Mouse (Mus musculus): Measurements from ENCODE around the gene Prkaa2. TPM values are rescaled to one million over a fixed set of nuclear protein-coding genes. Genes with fewer than 3 reads are reported as not detected.

Gene Prkaa2
- polyA plus RNA-seq, 1 experiment from 2014 or later: 5.0 TPM

- Histone ChIP-seq H3K4me3 (ENCODE audit: low read depth, low read length) (no peak overlapping the region), H3K36me3 (ENCODE audit: control insufficient read depth, insufficient read depth, low read length) (no peaks in the 10 kb centered on the region), H3K9me3 (ENCODE audit: control insufficient read depth, low read length) (no peaks in the 10 kb centered on the region), H3K27ac (ENCODE audit: low read depth, low read length) (no peak overlapping the region), H3K9ac (ENCODE audit: low read length) (no peak overlapping the region), H3K4me2 (ENCODE audit: low read depth) (no peak overlapping the region), H3K27me3 (ENCODE audit: control insufficient read depth, insufficient read depth, low read length) (no peaks in the 10 kb centered on the region), H3K4me1 (ENCODE audit: control insufficient read depth, insufficient read depth, low read length) (no peaks in the 10 kb centered on the region)
- ATAC-seq (ENCODE audit: insufficient read depth, low FRiP score, low TSS enrichment) (no peak), DNase-seq (ENCODE audit: low spot score) (no peak)
- 70% methylated on average over 5 of the region's 5 CpGs for WGBS
Measured at GRCm38 (mm10) chr4:105100508-105101336, 9.0 kb downstream of the Prkaa2 start.

DNA sequence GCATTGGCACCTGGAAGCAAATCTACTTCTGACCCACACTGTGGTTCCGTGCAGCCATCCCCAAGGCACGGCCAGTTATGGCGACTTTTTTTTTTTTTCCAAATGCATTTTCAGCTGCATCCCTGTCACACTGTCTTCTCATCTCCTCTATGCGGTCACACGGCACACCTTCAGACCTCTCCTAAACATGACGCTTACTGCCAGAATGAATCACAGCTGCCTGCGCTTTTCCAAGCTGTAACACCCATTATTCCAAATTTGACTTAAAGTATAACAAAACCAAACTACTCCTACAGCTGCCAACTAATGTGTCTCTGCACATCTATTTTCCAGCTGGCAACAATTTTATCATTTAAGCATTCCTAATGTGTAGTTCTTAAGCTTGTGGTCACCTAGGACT lies 11.0 kb downstream of the Prkaa2 start:
- H3K4me1 ChIP-seq (ENCODE audit: control insufficient read depth, insufficient read depth, low read length): no peaks in the 10 kb centered on the region
- no peak overlapping the region for H3K4me3 ChIP-seq (ENCODE audit: low read depth, low read length)
- H3K9ac ChIP-seq (ENCODE audit: low read length): no peak overlapping the region
- H3K9me3 ChIP-seq (ENCODE audit: control insufficient read depth, low read length): no peaks in the 10 kb centered on the region
- 89% methylated on average over 7 of the region's 7 CpGs for WGBS
- ATAC-seq (ENCODE audit: insufficient read depth, low FRiP score, low TSS enrichment) (no peak), DNase-seq (ENCODE audit: low spot score) (no peak)
- H3K27ac ChIP-seq (ENCODE audit: low read depth, low read length): no peak overlapping the region
- H3K27me3 ChIP-seq (ENCODE audit: control insufficient read depth, insufficient read depth, low read length): no peaks in the 10 kb centered on the region
- no peaks in the 10 kb centered on the region for H3K36me3 ChIP-seq (ENCODE audit: control insufficient read depth, insufficient read depth, low read length)
- H3K4me2 ChIP-seq (ENCODE audit: low read depth): no peak overlapping the region

GRCm38 (mm10) chr4:105098158-105098557 lies 11.5 kb downstream of the Prkaa2 start:
- no peaks in the 10 kb centered on the region for H3K9me3 ChIP-seq (ENCODE audit: control insufficient read depth, low read length)
- no peak for DNase-seq (ENCODE audit: low spot score)
- no peaks in the 10 kb centered on the region for H3K36me3 ChIP-seq (ENCODE audit: control insufficient read depth, insufficient read depth, low read length)
- H3K27me3 ChIP-seq (ENCODE audit: control insufficient read depth, insufficient read depth, low read length): no peaks in the 10 kb centered on the region
- H3K9ac ChIP-seq (ENCODE audit: low read length): no peak overlapping the region
- no peak overlapping the region for H3K4me3 ChIP-seq (ENCODE audit: low read depth, low read length)
- no peaks in the 10 kb centered on the region for H3K4me1 ChIP-seq (ENCODE audit: control insufficient read depth, insufficient read depth, low read length)
- 89% methylated on average over 8 of the region's 8 CpGs for WGBS
- ATAC-seq (ENCODE audit: insufficient read depth, low FRiP score, low TSS enrichment): no peak
- no peak overlapping the region for H3K4me2 ChIP-seq (ENCODE audit: low read depth)
- no peak overlapping the region for H3K27ac ChIP-seq (ENCODE audit: low read depth, low read length)

- 87% methylated on average over 5 of the region's 5 CpGs for WGBS
- no peak overlapping the region for H3K27ac ChIP-seq (ENCODE audit: low read depth, low read length)
- no peaks in the 10 kb centered on the region for H3K4me1 ChIP-seq (ENCODE audit: control insufficient read depth, insufficient read depth, low read length)
- no peak overlapping the region for H3K4me3 ChIP-seq (ENCODE audit: low read depth, low read length)
- H3K4me2 ChIP-seq (ENCODE audit: low read depth): no peak overlapping the region
- no peaks in the 10 kb centered on the region for H3K27me3 ChIP-seq (ENCODE audit: control insufficient read depth, insufficient read depth, low read length)
- no peak for ATAC-seq (ENCODE audit: insufficient read depth, low FRiP score, low TSS enrichment)
- no peak for DNase-seq (ENCODE audit: low spot score)
- no peaks in the 10 kb centered on the region for H3K9me3 ChIP-seq (ENCODE audit: control insufficient read depth, low read length)
- H3K36me3 ChIP-seq (ENCODE audit: control insufficient read depth, insufficient read depth, low read length): no peaks in the 10 kb centered on the region
- H3K9ac ChIP-seq (ENCODE audit: low read length): no peak overlapping the region
Measured at GRCm38 (mm10) chr4:105095316-105095715, 14.4 kb downstream of the Prkaa2 start.

DNA sequence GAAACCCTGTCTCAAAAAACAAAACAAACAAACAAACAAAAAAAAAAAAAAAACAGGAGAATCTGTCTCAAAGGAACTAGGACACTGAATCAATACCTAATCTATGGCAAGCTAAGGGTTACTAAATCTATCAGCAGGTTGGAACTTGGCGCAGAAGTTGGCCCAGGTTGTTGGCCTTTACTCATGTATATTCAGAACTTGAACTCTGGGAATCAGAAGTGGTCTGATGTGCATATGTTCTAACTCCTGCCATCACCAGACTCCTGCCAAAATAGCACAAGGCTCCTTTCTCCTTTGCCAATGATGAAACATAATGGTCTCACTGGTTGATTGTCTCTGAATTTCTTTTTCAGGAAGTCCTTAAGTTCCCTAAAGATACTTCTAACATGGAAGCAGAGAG lies 15.7 kb downstream of the Prkaa2 start:
- Histone ChIP-seq H3K9ac (ENCODE audit: low read length) (no peak overlapping the region), H3K4me3 (ENCODE audit: low read depth, low read length) (no peak overlapping the region), H3K4me1 (ENCODE audit: control insufficient read depth, insufficient read depth, low read length) (no peaks in the 10 kb centered on the region), H3K4me2 (ENCODE audit: low read depth) (no peak overlapping the region), H3K27me3 (ENCODE audit: control insufficient read depth, insufficient read depth, low read length) (no peaks in the 10 kb centered on the region), H3K27ac (ENCODE audit: low read depth, low read length) (no peak overlapping the region), H3K9me3 (ENCODE audit: control insufficient read depth, low read length) (no peaks in the 10 kb centered on the region), H3K36me3 (ENCODE audit: control insufficient read depth, insufficient read depth, low read length) (no peaks in the 10 kb centered on the region)
- DNase-seq (ENCODE audit: low spot score) (no peak), ATAC-seq (ENCODE audit: insufficient read depth, low FRiP score, low TSS enrichment) (no peak)
- WGBS: 100% methylated on average over 1 of the region's 1 CpGs

- Histone ChIP-seq H3K4me3 (ENCODE audit: low read depth, low read length) (no peak overlapping the region), H3K36me3 (ENCODE audit: control insufficient read depth, insufficient read depth, low read length) (no peaks in the 10 kb centered on the region), H3K4me2 (ENCODE audit: low read depth) (no peak overlapping the region), H3K9ac (ENCODE audit: low read length) (no peak overlapping the region), H3K9me3 (ENCODE audit: control insufficient read depth, low read length) (no peaks in the 10 kb centered on the region), H3K27ac (ENCODE audit: low read depth, low read length) (no peak overlapping the region), H3K27me3 (ENCODE audit: control insufficient read depth, insufficient read depth, low read length) (no peaks in the 10 kb centered on the region), H3K4me1 (ENCODE audit: control insufficient read depth, insufficient read depth, low read length) (no peaks in the 10 kb centered on the region)
- DNase-seq (ENCODE audit: low spot score) (no peak), ATAC-seq (ENCODE audit: insufficient read depth, low FRiP score, low TSS enrichment) (no peak)
- WGBS: 90% methylated on average over 5 of the region's 5 CpGs
Measured at GRCm38 (mm10) chr4:105090417-105090816, 19.3 kb downstream of the Prkaa2 start.

- Histone ChIP-seq H3K4me3 (ENCODE audit: low read depth, low read length) (no peak overlapping the region), H3K36me3 (ENCODE audit: control insufficient read depth, insufficient read depth, low read length) (no peaks in the 10 kb centered on the region), H3K4me1 (ENCODE audit: control insufficient read depth, insufficient read depth, low read length) (no peaks in the 10 kb centered on the region), H3K27ac (ENCODE audit: low read depth, low read length) (no peak overlapping the region), H3K9me3 (ENCODE audit: control insufficient read depth, low read length) (no peaks in the 10 kb centered on the region), H3K27me3 (ENCODE audit: control insufficient read depth, insufficient read depth, low read length) (no peaks in the 10 kb centered on the region), H3K9ac (ENCODE audit: low read length) (no peak overlapping the region), H3K4me2 (ENCODE audit: low read depth) (no peak overlapping the region)
- 96% methylated on average over 7 of the region's 7 CpGs for WGBS
- no peak for DNase-seq (ENCODE audit: low spot score)
- no peak for ATAC-seq (ENCODE audit: insufficient read depth, low FRiP score, low TSS enrichment)
Measured at GRCm38 (mm10) chr4:105089386-105089785, 20.3 kb downstream of the Prkaa2 start.

GRCm38 (mm10) chr4:105088671-105089070 lies 21.0 kb downstream of the Prkaa2 start:
- H3K27ac ChIP-seq (ENCODE audit: low read depth, low read length): no peak overlapping the region
- ATAC-seq (ENCODE audit: insufficient read depth, low FRiP score, low TSS enrichment): no peak

DNA sequence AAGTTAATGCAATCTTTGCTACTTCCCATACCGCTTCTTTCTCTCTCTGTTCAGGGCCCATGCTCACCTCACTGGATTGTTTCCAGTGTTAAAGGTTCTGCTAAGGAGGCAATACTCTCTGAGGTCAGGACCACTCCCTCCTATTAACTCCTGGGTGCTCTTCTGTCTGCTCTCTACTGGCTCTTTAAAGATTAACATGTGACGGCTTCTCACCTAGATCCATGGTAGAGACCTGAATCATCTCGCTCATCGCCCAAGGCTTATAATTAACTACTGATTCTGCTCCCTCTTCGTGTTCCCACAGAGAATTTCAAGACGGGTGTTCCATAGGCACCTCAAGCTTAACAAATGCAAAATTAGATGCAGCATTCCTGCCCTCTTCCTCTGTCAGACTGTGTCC lies 33.5 kb downstream of the Prkaa2 start:
- no peak overlapping the region for H3K27ac ChIP-seq (ENCODE audit: low read depth, low read length)
- ATAC-seq (ENCODE audit: insufficient read depth, low FRiP score, low TSS enrichment) (no peak), DNase-seq (ENCODE audit: low spot score) (no peak)
- no peak overlapping the region for H3K4me2 ChIP-seq (ENCODE audit: low read depth)
- no peaks in the 10 kb centered on the region for H3K9me3 ChIP-seq (ENCODE audit: control insufficient read depth, low read length)
- no peak overlapping the region for H3K4me3 ChIP-seq (ENCODE audit: low read depth, low read length)
- H3K36me3 ChIP-seq (ENCODE audit: control insufficient read depth, insufficient read depth, low read length): no peaks in the 10 kb centered on the region
- WGBS: 91% methylated on average over 6 of the region's 6 CpGs
- no peaks in the 10 kb centered on the region for H3K27me3 ChIP-seq (ENCODE audit: control insufficient read depth, insufficient read depth, low read length)
- H3K4me1 ChIP-seq (ENCODE audit: control insufficient read depth, insufficient read depth, low read length): no peaks in the 10 kb centered on the region
- H3K9ac ChIP-seq (ENCODE audit: low read length): no peak overlapping the region

More at GRCm38 (mm10) chr4:105088671-105089070, 21.0 kb downstream of the Prkaa2 start:
- Histone ChIP-seq H3K4me2 (ENCODE audit: low read depth) (no peak overlapping the region), H3K27me3 (ENCODE audit: control insufficient read depth, insufficient read depth, low read length) (no peaks in the 10 kb centered on the region), H3K9ac (ENCODE audit: low read length) (no peak overlapping the region), H3K4me3 (ENCODE audit: low read depth, low read length) (no peak overlapping the region), H3K4me1 (ENCODE audit: control insufficient read depth, insufficient read depth, low read length) (no peaks in the 10 kb centered on the region), H3K36me3 (ENCODE audit: control insufficient read depth, insufficient read depth, low read length) (no peaks in the 10 kb centered on the region), H3K9me3 (ENCODE audit: control insufficient read depth, low read length) (no peaks in the 10 kb centered on the region)
- WGBS: 82% methylated on average over 2 of the region's 2 CpGs
- no peak for DNase-seq (ENCODE audit: low spot score)
